Mouse (Mus musculus) embryonic facial prominence, embryonic 14.5 days (tissue): ENCODE results near the gene Chtop. TPM values are rescaled to one million over a fixed set of nuclear protein-coding genes. Genes with fewer than 3 reads are reported as not detected.

Experiments used
- ATAC-seq: fragments of 200-750 bp; cut with Nextera tagmentation; 2 replicates; pipeline ENCODE4 v1.8.0; 2017; ENCODE audit warnings: low read depth, moderate number of reproducible peaks, moderate TSS enrichment
- DNase-seq: peaks from one replicate; pipeline ENCODE4 v3.0.0-alpha.2; 2015; ENCODE audit warnings: low spot score
- H3K27ac ChIP-seq: fragments of 300-500 bp; sonication (generic); replicated peaks from 2 replicates; pipeline ENCODE4 v1.5.1; 2014; ENCODE audit warnings: low read depth, mild to moderate bottlenecking, low read length, moderate library complexity
- H3K27me3 ChIP-seq: fragments of 300-500 bp; sonication (generic); replicated peaks from 2 replicates; pipeline ENCODE4 v1.6.1; 2014; ENCODE audit warnings: low read length; ENCODE audit not compliant: control insufficient read depth, insufficient read depth
- H3K36me3 ChIP-seq: fragments of 300-500 bp; sonication (generic); 2 replicates; pipeline ENCODE4 v1.6.1; 2014; ENCODE audit warnings: low read length, mixed read lengths; ENCODE audit not compliant: control insufficient read depth, insufficient read depth
- H3K4me1 ChIP-seq: fragments of 300-500 bp; sonication (generic); 2 replicates; pipeline ENCODE4 v1.6.1; 2014; ENCODE audit warnings: antibody characterized with exemption, low read length; ENCODE audit not compliant: control insufficient read depth, insufficient read depth
- H3K4me2 ChIP-seq: fragments of 300-500 bp; sonication (generic); 2 replicates; pipeline ENCODE4 v1.6.1; 2014; ENCODE audit warnings: low read depth, mild to moderate bottlenecking, low read length, moderate library complexity, mixed read lengths
- H3K4me3 ChIP-seq: fragments of 300-500 bp; sonication (generic); 2 replicates; pipeline ENCODE4 v1.5.1; 2014; ENCODE audit warnings: low read depth, mild to moderate bottlenecking, low read length
- H3K9ac ChIP-seq: fragments of 300-500 bp; sonication (generic); 2 replicates; pipeline ENCODE4 v1.6.1; 2014; ENCODE audit warnings: low read depth, mild to moderate bottlenecking, low read length, moderate library complexity, mixed read lengths
- H3K9me3 ChIP-seq: fragments of 300-500 bp; sonication (generic); 2 replicates; pipeline ENCODE4 v1.6.1; 2016; ENCODE audit warnings: low read length; ENCODE audit not compliant: control insufficient read depth
- WGBS: fragments of 180-500 bp; shearing (Covaris S2); extraction: QIAGEN DNeasy Blood & Tissue Kit; methylation state at CpG from one replicate; pipeline ENCODE4 v1.1.7; 2014; 5-methylcytosine and 5-hydroxymethylcytosine counted together
- polyA plus RNA-seq: library from polyadenylated mRNA; unstranded; fragments of >200 nt; fragmentation: Nextera tagmentation; extraction: Ambion mirVana; gene quantifications from 2 replicates; pipeline ENCODE4 v1.2.1, GENCODE M21; 2014

Chtop gene
- polyA plus RNA-seq, 1 experiment from 2014 or later, result 92.1 TPM

DNA sequence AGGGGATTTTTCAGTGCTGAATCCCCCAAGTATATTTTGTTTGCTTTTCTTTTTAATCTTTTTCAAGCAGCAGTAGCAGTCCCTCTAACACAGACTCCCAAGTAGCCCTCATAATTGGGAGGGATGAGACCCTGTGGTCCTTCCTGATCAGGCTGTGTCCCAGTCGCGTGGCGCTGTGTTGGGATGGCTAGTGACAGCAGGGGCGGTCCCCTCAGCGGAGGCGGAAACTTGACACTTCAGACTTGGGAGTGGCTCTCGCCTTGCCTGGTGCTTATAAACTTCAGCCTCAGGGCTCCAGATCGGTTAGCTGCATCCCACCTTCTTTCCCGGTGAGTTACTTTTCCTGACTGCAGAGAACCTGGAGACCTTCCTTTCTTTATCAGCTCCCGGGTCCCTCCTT, 5.4 kb upstream of the Chtop start:
- H3K4me1 ChIP-seq, result peaks cover 15% of the 10 kb centered on the region
- no peaks in the 10 kb centered on the region for H3K36me3 ChIP-seq
- ATAC-seq (peak; percentile 87), DNase-seq (peak; percentile 88)
- no peak overlapping the region for H3K27ac ChIP-seq
- 1% methylated on average over 10 of the region's 10 CpGs for WGBS
- H3K9ac ChIP-seq, result peak overlapping the region; percentile 57
- H3K4me2 ChIP-seq, result peak overlapping the region; percentile 62
- H3K9me3 ChIP-seq, result no peaks in the 10 kb centered on the region
- H3K4me3 ChIP-seq, result peak overlapping the region; percentile 42
- H3K27me3 ChIP-seq, result peaks cover 6% of the 10 kb centered on the region; the same call in 1 of the 2 replicates

DNA sequence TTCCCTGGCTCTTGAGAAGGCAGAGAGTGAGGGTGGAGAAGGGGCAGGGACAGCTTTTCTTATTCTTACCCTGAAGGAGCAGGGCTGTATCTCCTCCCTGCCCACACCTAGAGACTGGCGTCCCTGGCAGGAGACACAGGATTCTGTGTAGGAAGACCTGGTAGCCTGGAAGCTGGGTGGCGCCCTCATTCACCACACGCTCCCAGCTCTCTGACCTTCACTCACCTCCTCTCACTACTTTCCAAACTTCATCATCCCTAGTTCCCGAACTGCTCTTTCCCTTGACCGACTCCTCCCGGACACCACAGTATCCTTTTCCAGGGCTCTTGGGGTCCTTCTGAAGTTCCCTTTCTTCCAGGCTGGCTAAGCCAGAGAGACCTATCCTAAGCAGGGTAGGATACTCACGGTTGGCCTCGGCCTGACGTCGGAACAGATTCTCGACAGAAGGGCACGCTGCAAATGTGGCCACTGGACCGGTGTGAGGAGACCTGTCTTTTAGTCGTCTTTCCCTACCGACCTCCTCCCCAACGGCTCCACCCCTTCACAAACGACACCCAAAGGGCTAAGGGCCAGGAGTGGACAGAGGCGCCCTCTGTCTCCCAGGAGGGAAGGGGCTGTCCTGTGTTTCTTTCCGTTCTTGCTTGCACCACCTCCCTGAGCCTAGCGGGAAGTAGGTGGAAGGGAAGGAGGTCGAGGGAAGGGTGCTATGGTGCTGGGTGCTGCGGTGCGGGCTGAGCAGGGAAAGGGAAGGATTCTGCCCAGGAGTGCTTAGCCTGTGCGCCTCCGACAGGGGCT, 4.7 kb upstream of the Chtop start, which contains the start of the genes S100a1 and S100a13:
S100a1 (minus strand) TSS at position 597 of the 795 bp plus-strand sequence.
S100a13 (plus strand) TSS at position 640 of the 795 bp plus-strand sequence.
- no peaks in the 10 kb centered on the region for H3K36me3 ChIP-seq
- H3K27me3 ChIP-seq, result peaks cover 6% of the 10 kb centered on the region; the same call in 1 of the 2 replicates
- H3K9me3 ChIP-seq, result no peaks in the 10 kb centered on the region
- H3K4me2 ChIP-seq, result peak within 1 kb of the TSS; percentile 62
- peak within 1 kb of the TSS; percentile 42 for H3K4me3 ChIP-seq
- ATAC-seq, result peak; percentile 38
- peaks cover 15% of the 10 kb centered on the region for H3K4me1 ChIP-seq
- peak; percentile 43 for DNase-seq
- peak within 1 kb of the TSS; percentile 57 for H3K9ac ChIP-seq
- H3K27ac ChIP-seq, result no peak within 1 kb of the TSS
- 4% methylated on average over 24 of the region's 25 CpGs for WGBS

DNA sequence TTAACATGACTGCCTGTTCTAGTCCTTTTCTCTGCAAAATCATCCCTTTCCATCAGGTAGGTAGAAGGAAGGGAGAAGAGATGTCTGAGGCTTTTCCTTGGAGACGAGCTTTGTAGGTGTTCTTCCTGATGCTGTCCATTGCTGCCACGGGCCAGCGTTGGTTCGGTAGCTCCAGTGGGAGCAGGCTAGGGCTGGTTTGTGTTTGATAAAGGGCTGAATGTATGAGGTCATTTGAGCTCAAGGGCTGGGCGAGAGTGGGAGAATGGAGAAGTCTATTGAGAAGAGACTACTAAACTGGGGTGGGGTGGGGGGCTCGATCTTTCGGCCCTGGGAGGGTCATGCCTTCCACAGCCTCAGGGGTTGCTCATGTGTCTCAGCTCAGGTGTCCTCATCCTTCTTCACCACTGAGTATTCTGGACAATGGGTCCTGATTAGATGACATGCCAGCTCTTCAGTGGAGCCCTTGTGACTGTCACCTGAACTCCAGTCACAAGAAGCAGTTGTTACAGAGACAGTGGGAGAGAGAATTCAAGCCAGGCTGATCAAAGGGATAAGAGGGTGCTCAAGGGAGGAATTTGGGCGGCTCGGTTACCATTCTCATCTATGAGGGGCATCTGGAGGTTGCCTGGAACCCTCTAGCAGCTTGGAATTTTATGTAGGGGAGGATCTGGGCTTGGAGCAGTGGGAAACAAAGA, 3.8 kb upstream of the Chtop start:
- Histone ChIP-seq H3K36me3 (no peaks in the 10 kb centered on the region), H3K9me3 (no peaks in the 10 kb centered on the region), H3K27ac (no peak overlapping the region), H3K4me1 (peaks cover 16% of the 10 kb centered on the region), H3K27me3 (peaks cover 6% of the 10 kb centered on the region; the same call in 1 of the 2 replicates), H3K9ac (no peak overlapping the region), H3K4me2 (peak overlapping the region; percentile 5; the same call in 1 of the 2 replicates), H3K4me3 (no peak overlapping the region)
- DNase-seq (no peak), ATAC-seq (no peak)
- 74% methylated on average over 9 of the region's 9 CpGs for WGBS

DNA sequence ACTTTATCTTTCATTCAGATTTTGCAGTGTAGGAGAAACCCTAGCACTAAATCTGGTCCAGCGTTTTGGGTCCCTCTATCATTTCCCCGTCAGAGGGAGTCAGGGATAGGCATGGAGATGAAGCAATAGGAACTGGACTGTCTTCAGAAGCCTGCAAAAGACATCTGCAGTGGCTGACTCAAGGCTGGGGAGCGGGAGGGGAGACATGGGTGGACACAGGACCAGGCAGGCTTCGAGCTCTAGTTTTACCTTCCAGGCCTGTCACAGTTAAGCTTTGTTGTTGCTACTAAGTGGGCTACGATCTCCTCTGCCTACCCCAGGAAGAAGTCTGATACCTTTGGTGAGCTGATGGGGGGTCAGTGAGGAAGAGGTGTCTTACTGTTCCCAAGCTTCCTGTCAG, 3.0 kb upstream of the Chtop start:
- Histone ChIP-seq H3K9me3 (no peaks in the 10 kb centered on the region), H3K36me3 (peaks cover 4% of the 10 kb centered on the region), H3K4me2 (no peak overlapping the region), H3K9ac (no peak overlapping the region), H3K4me1 (peaks cover 24% of the 10 kb centered on the region), H3K27ac (no peak overlapping the region), H3K4me3 (no peak overlapping the region), H3K27me3 (peaks cover 6% of the 10 kb centered on the region; the same call in 1 of the 2 replicates)
- WGBS, result 80% methylated on average over 5 of the region's 5 CpGs
- DNase-seq, result no peak
- ATAC-seq, result no peak

DNA sequence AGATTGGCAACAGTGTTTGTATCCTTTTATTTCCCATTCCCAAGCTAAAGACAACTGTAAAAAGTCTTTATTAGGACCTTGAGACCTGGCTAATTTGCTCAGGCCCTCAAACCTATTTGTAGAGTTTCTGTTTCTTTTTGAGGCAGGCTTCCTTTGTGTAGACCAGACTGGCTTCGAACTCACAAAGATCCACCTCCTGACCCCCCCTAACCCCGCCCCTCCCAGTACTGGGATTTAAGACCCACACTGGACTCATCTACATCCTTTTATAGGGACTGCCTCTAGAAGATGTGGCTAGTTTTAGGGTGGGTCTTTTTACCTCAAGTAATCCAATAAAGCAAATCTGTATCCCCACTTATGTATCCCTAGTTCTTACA, 437 bp upstream of the Chtop start:
- Histone ChIP-seq H3K9me3 (no peaks in the 10 kb centered on the region), H3K27ac (peak overlapping the region; percentile 74; the same call in 1 of the 2 replicates), H3K27me3 (peaks cover 6% of the 10 kb centered on the region; the same call in 1 of the 2 replicates), H3K4me1 (peaks cover 15% of the 10 kb centered on the region; the same call in 1 of the 2 replicates), H3K4me3 (peak overlapping the region; percentile 95), H3K36me3 (peaks cover 30% of the 10 kb centered on the region), H3K9ac (no peak overlapping the region), H3K4me2 (peak overlapping the region; percentile 64)
- WGBS, result 27% methylated on average over 2 of the region's 2 CpGs
- DNase-seq (no peak), ATAC-seq (no peak)

DNA sequence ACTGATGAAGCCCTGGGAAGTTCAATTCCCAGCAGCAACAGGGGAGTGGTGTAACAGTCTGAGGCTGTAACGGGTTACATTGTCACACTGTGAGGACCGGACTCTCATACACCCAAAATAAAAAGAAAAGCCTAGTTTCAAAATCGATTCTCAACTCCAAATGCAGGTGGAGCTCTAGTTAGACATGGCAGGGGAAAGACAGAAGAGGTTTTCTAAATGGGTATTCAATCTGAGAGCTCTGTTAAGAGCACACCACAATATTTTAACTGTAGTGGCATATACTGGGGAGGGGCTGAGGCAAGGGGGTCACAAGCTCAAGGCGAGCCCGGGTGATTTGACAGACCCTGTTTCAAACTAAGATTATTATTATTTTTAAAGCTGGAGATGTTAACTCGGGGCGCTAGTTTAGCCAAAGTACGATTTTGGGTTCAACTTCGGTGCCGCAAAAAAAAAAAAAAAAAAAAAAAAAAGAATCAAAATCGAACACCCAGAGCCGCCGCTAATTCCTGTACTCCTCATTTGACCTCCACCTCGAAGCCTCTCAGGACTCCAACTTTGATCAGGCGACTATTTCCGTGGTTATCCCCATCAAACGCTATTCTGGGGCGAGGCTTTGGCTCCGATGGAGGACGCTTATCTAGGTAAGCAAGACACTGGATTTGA, 880 bp downstream of the Chtop start:
- Histone ChIP-seq H3K27ac (peak overlapping the region; percentile 94), H3K27me3 (peaks cover 5% of the 10 kb centered on the region; the same call in 1 of the 2 replicates), H3K4me2 (peak overlapping the region; percentile 64), H3K4me1 (peaks cover 10% of the 10 kb centered on the region; the same call in 1 of the 2 replicates), H3K9ac (peak overlapping the region; percentile 99), H3K9me3 (no peaks in the 10 kb centered on the region), H3K36me3 (peaks cover 43% of the 10 kb centered on the region), H3K4me3 (peak overlapping the region; percentile 95)
- no peak for DNase-seq
- WGBS, result 3% methylated on average over 20 of the region's 20 CpGs
- peak; percentile 3; the same call in 1 of the 2 replicates for ATAC-seq

DNA sequence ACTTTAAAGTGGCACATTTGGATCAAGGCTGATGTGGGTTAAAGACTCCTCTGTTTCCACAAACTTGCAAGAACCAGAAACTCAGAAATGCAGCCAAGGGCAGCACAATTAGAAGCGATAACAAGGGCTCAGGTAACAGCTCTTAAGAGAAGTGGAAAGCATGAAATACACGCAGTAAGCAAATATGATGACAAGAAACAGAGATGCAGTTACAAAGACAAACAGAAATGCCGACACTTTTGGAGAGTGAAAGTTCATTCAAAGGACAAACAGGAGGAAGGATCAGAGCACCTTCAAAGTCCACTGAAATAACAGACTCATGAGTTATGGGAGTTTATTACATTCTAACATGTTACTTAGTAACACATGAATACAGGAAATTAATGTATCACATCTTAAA, 2.9 kb downstream of the Chtop start:
- ATAC-seq (no peak), DNase-seq (no peak)
- no peak overlapping the region for H3K4me2 ChIP-seq
- no peak overlapping the region for H3K4me3 ChIP-seq
- H3K36me3 ChIP-seq, result peaks cover 63% of the 10 kb centered on the region
- WGBS, result 85% methylated on average over 3 of the region's 3 CpGs
- H3K9me3 ChIP-seq, result no peaks in the 10 kb centered on the region
- no peak overlapping the region for H3K9ac ChIP-seq
- no peak overlapping the region for H3K27ac ChIP-seq
- no peaks in the 10 kb centered on the region for H3K27me3 ChIP-seq
- peaks cover 10% of the 10 kb centered on the region; the same call in 1 of the 2 replicates for H3K4me1 ChIP-seq

DNA sequence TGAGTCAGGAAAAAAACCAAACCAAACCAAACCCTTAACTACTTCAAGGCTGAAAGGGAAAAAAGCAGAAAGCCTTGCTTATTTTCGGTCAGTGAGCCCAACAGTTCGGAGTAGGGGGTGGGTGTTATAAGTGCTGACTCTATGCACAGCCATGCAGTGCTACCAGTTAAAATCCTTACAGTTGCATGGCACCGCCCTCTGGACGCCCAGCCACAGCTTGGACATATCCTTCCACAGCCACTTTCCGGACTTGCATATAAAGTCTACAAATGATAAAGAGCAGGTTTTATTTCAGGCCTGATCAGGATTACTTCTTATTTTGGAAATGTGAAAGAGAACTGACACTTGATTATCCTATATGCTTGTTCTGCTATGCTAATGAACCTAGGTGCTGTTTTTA, 4.1 kb downstream of the Chtop start:
- ATAC-seq (no peak), DNase-seq (no peak)
- Histone ChIP-seq H3K9me3 (no peaks in the 10 kb centered on the region), H3K4me3 (no peak overlapping the region), H3K9ac (no peak overlapping the region), H3K4me1 (peaks cover 10% of the 10 kb centered on the region; the same call in 1 of the 2 replicates), H3K27me3 (no peaks in the 10 kb centered on the region), H3K4me2 (no peak overlapping the region), H3K36me3 (peaks cover 73% of the 10 kb centered on the region), H3K27ac (no peak overlapping the region)
- WGBS, result 92% methylated on average over 5 of the region's 5 CpGs
